Mouse (Mus musculus): ENCODE results near the gene Dcaf11. TPM values are rescaled to one million over a fixed set of nuclear protein-coding genes. Genes with fewer than 3 reads are reported as not detected.

Dcaf11 gene
- total RNA-seq, 2 experiments from 2014 or later: 50.5 to 58.3 TPM

- no peak for ATAC-seq (replicated peaks; ENCODE audit: poor library complexity, severe bottlenecking)
These were observed 22.3 kb downstream of the Dcaf11 start for GRCm38 (mm10) chr14:55581981-55582681.

- no peak for ATAC-seq (replicated peaks; ENCODE audit: poor library complexity, severe bottlenecking)
These were observed 24.5 kb downstream of the Dcaf11 start for GRCm38 (mm10) chr14:55584303-55584701.

GRCm38 (mm10) chr14:55584702-55585565, 25.1 kb downstream of the Dcaf11 start, which contains the start of gene Emc9:
Gene Emc9, minus strand, starts transcription at chr14:55585302.
- peak; percentile 82 for ATAC-seq (replicated peaks; ENCODE audit: poor library complexity, severe bottlenecking)

GRCm38 (mm10) chr14:55585566-55585960, 25.8 kb downstream of the Dcaf11 start:
- no peak for ATAC-seq (replicated peaks; ENCODE audit: poor library complexity, severe bottlenecking)

- 0 out of 2 replicates have a peak, but pooled peaks have one; percentile 6 for ATAC-seq (replicated peaks; ENCODE audit: poor library complexity, severe bottlenecking)
These were observed 26.3 kb downstream of the Dcaf11 start for GRCm38 (mm10) chr14:55586149-55586548.

- ATAC-seq (replicated peaks; ENCODE audit: poor library complexity, severe bottlenecking): no peak
These were observed 29.5 kb downstream of the Dcaf11 start for GRCm38 (mm10) chr14:55589271-55589670.

GRCm38 (mm10) chr14:55589771-55590448, 30.1 kb downstream of the Dcaf11 start:
- no peak; the same call in 1 of the 2 replicates for ATAC-seq (replicated peaks; ENCODE audit: poor library complexity, severe bottlenecking)

- peak; percentile 77 for ATAC-seq (replicated peaks; ENCODE audit: poor library complexity, severe bottlenecking)
These were observed 31.0 kb downstream of the Dcaf11 start, which contains the start of gene Psme2 for GRCm38 (mm10) chr14:55590748-55591330. Gene Psme2, minus strand, starts transcription at chr14:55591113.

GRCm38 (mm10) chr14:55591331-55591891, 31.6 kb downstream of the Dcaf11 start, which contains the start of gene Rnf31:
Gene Rnf31, plus strand, starts transcription at chr14:55591708.
- ATAC-seq (replicated peaks; ENCODE audit: poor library complexity, severe bottlenecking): peak; percentile 76

- ATAC-seq (replicated peaks; ENCODE audit: poor library complexity, severe bottlenecking): no peak
These were observed 32.4 kb downstream of the Dcaf11 start for GRCm38 (mm10) chr14:55592226-55592625.

GRCm38 (mm10) chr14:55596036-55596690, 36.4 kb downstream of the Dcaf11 start:
- ATAC-seq (replicated peaks; ENCODE audit: poor library complexity, severe bottlenecking): no peak

GRCm38 (mm10) chr14:55598521-55599390, 39.0 kb downstream of the Dcaf11 start:
- ATAC-seq (replicated peaks; ENCODE audit: poor library complexity, severe bottlenecking): no peak

- no peak for ATAC-seq (replicated peaks; ENCODE audit: poor library complexity, severe bottlenecking)
These were observed 43.4 kb downstream of the Dcaf11 start, which contains the start of gene Irf9 for GRCm38 (mm10) chr14:55603271-55603632. Gene Irf9, plus strand, starts transcription at chr14:55603571.

GRCm38 (mm10) chr14:55603633-55604576, 44.1 kb downstream of the Dcaf11 start:
- ATAC-seq (replicated peaks; ENCODE audit: poor library complexity, severe bottlenecking): peak; percentile 93

- 0 out of 2 replicates have a peak, but pooled peaks have one; percentile 7 for ATAC-seq (replicated peaks; ENCODE audit: poor library complexity, severe bottlenecking)
These were observed 45.0 kb downstream of the Dcaf11 start for GRCm38 (mm10) chr14:55604823-55605222.

- ATAC-seq (replicated peaks; ENCODE audit: poor library complexity, severe bottlenecking): no peak
These were observed 46.1 kb downstream of the Dcaf11 start for GRCm38 (mm10) chr14:55605743-55606459.

GRCm38 (mm10) chr14:55608339-55608738, 48.5 kb downstream of the Dcaf11 start:
- no peak for ATAC-seq (replicated peaks; ENCODE audit: poor library complexity, severe bottlenecking)
